Mouse (Mus musculus): ENCODE measurements around the gene Fam207a. TPM values are rescaled to one million over a fixed set of nuclear protein-coding genes. Genes with fewer than 3 reads are reported as not detected.

Gene Fam207a
- total RNA-seq, 2 experiments from 2014 or later = 5.4 to 8.4 TPM

GRCm38 (mm10) chr10:77440286-77440685 lies 75.3 kb downstream of the Fam207a start:
- DNase-seq = peak; percentile 51
- H3K4me3 ChIP-seq = peak overlapping the region; percentile 58
- intact Hi-C loops (cut with DNase I) = no loop called here
- no peak for TF ChIP-seq CTCF (IDR thresholded peaks at IDR 0.05)
- peak overlapping the region; percentile 86 for H3K27ac ChIP-seq

DNA sequence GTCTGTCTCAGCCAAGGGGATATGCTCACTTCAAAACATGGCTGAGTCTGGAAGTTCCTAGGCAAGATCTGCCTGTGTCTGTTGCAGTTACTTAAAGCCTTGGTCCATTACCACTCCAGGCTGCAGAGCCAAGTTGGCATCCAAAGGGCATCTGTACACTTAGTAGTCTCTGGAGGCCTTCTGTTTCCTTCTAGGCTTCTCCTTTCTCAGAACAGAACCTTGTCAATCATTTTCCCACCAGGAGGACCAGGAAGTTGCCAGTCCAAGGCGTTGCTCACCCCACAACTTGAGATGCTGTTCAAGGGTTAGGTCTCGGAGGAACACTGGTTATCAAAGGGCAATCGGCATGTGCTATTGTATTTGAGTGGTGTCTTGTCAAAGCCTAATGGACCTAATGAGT lies 76.6 kb downstream of the Fam207a start:
- no peak for TF ChIP-seq CTCF (IDR thresholded peaks at IDR 0.05)
- Histone ChIP-seq H3K4me3 (no peak overlapping the region), H3K27ac (0 out of 2 replicates have a peak overlapping the region, but pooled peaks have one; percentile 28)
- no peak for DNase-seq
- intact Hi-C loops (cut with DNase I) = no loop called here

DNA sequence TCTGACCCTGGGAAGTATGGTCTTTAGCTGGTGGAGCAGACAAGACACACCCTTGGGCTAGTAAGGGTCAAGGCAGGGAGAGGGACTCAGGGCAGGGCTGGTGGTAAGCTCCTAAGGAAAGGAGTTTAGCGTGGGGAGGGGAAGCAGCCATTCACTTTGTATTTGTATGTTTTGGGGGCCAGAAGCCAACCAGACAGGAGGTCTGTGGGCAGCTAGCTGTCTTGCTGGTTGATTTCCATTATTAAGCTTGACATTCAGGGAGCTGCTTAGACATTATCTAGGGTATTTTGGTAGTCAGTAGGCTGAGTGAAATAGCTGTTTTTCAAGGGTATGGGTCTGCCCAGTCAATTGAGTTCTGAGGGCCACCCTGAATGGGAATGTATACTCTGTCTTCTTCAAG lies 77.6 kb downstream of the Fam207a start:
- TF ChIP-seq CTCF (IDR thresholded peaks at IDR 0.05) = no peak
- no peak for DNase-seq
- intact Hi-C loops (cut with DNase I) = no loop called here

More for the DNA sequence above, 77.6 kb downstream of the Fam207a start:
- no peak overlapping the region for H3K4me3 ChIP-seq
- no peak overlapping the region for H3K27ac ChIP-seq

Other genes with a start within 250 kb of the Fam207a start
- 1 to 10 TPM; 6.6 to 8.9 TPM for gene Adarb1, start 97.5 kb downstream of the Fam207a start, total RNA-seq (2021)
- gene Itgb2, start 14.5 kb upstream of the Fam207a start, total RNA-seq (2021) = 1 to 10 TPM in 1 of 2 experiments, under 1 TPM in 1; 0.92 to 1.8 TPM
- gene Pttg1ip, start 65.9 kb upstream of the Fam207a start, total RNA-seq (2021) = 10 to 100 TPM; 30.5 to 36.5 TPM
- gene Sumo3, start 90.3 kb upstream of the Fam207a start, total RNA-seq (2021) = 10 to 100 TPM; 43.5 to 44.5 TPM
- gene Gm49325, start 90.4 kb upstream of the Fam207a start, total RNA-seq (2021) = 1 to 10 TPM; 8.4 to 8.6 TPM
- 10 to 100 TPM; 95.4 to 100.0 TPM for gene Ube2g2, start 106.5 kb upstream of the Fam207a start, total RNA-seq (2021)
- gene Tspear, start 170.8 kb upstream of the Fam207a start, total RNA-seq (2021) = not detected
- gene Gm19402, start 175.0 kb upstream of the Fam207a start, total RNA-seq (2021) = not detected
- gene Gm9508, start 181.4 kb upstream of the Fam207a start, total RNA-seq (2021) = not detected
- not detected for gene Gm10272, start 190.8 kb upstream of the Fam207a start, total RNA-seq (2021)
- not detected for gene Gm10024, start 195.7 kb upstream of the Fam207a start, total RNA-seq (2021)
- gene Gm10142, start 200.0 kb upstream of the Fam207a start, total RNA-seq (2021) = not detected
- not detected for gene Krtap12-1, start 204.8 kb upstream of the Fam207a start, total RNA-seq (2021)
- not detected for gene Gm10100, start 210.7 kb upstream of the Fam207a start, total RNA-seq (2021)
- gene Gm18596, start 226.9 kb upstream of the Fam207a start, total RNA-seq (2021) = not detected
- gene Gm9736, start 235.6 kb upstream of the Fam207a start, total RNA-seq (2021) = not detected
- not detected for gene Gm3233, start 243.9 kb upstream of the Fam207a start, total RNA-seq (2021)

Measured in gastrocnemius, adult 2 months (tissue).